Mouse (Mus musculus) thymus, adult 2 months (tissue): ENCODE data around the gene Kri1.

Source experiments
- CTCF ChIP-seq: fragments of 200-500 bp; IDR thresholded peaks from 2 replicates; pipeline ENCODE4 v1.5.1; 2012; ENCODE audit warnings: mild to moderate bottlenecking, control low read depth, low read length, moderate library complexity, borderline replicate concordance; ENCODE audit not compliant: control insufficient read depth, poor library complexity, insufficient read depth; ENCODE audit errors: extremely low read depth
- POLR2A ChIP-seq: fragments of 200-500 bp; IDR thresholded peaks from 2 replicates; pipeline ENCODE4 v1.6.1; 2012; ENCODE audit warnings: mild to moderate bottlenecking, low read length, control low read depth, moderate library complexity; ENCODE audit not compliant: control insufficient read depth, poor library complexity, insufficient read depth; ENCODE audit errors: extremely low read depth

DNA sequence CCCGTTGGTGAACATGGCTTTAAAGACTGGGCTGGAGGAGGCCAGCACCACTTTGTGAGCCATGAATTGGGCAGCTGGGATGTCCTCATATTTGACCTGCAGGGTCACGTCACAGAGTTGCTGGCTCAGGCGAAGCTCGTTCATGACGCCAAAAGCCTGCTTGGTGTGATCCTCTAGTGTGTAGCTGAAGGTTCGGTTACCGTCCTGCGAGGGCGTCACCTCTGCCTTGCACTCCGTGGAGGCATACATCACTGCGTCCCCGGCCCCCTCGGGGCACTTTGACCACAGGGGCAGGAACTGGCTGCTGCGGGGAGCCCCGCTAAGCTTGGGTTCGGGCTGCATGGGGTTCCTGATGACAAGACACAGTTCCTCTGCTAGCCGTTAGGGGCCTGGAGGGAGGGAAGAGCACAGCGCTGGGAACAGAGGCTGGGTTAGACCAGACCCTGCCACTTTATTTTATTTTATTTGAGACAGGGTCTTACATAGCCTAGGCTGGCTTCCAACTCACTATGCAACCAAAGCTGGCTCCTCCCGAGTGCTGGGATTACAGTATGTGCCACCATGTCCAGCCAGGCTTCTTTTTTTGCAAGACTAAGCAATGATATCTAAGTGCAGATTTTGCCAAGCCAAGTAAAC lies 50.3 kb downstream of the Kri1 start:
- peak; percentile 52; the same call in 1 of the 2 replicates for TF ChIP-seq CTCF
- TF ChIP-seq POLR2A = no peak
